Mouse (Mus musculus) ES-Bruce4 (cell line): ENCODE results near the gene Cdh4.

ENCODE experiments used
- CTCF ChIP-seq: IDR thresholded peaks from one replicate; pipeline ENCODE4 v1.8.1; 2011; ENCODE audit warnings: low read depth, low read length
- EP300 ChIP-seq: IDR thresholded peaks from 2 replicates; pipeline ENCODE4 v1.6.1; 2011; ENCODE audit warnings: low read depth, low read length; ENCODE audit not compliant: insufficient read depth
- POLR2A ChIP-seq: IDR thresholded peaks from one replicate; pipeline ENCODE4 v1.8.1; 2011; ENCODE audit warnings: low read length; ENCODE audit not compliant: insufficient read depth

GRCm38 (mm10) chr2:179441717-179442116 lies 514 bp upstream of the Cdh4 start:
- TF ChIP-seq EP300: no peak
- TF ChIP-seq CTCF: no peak
- TF ChIP-seq POLR2A: no peak
